Mouse (Mus musculus): ENCODE measurements around the gene Cd72.

Gene Cd72

DNA sequence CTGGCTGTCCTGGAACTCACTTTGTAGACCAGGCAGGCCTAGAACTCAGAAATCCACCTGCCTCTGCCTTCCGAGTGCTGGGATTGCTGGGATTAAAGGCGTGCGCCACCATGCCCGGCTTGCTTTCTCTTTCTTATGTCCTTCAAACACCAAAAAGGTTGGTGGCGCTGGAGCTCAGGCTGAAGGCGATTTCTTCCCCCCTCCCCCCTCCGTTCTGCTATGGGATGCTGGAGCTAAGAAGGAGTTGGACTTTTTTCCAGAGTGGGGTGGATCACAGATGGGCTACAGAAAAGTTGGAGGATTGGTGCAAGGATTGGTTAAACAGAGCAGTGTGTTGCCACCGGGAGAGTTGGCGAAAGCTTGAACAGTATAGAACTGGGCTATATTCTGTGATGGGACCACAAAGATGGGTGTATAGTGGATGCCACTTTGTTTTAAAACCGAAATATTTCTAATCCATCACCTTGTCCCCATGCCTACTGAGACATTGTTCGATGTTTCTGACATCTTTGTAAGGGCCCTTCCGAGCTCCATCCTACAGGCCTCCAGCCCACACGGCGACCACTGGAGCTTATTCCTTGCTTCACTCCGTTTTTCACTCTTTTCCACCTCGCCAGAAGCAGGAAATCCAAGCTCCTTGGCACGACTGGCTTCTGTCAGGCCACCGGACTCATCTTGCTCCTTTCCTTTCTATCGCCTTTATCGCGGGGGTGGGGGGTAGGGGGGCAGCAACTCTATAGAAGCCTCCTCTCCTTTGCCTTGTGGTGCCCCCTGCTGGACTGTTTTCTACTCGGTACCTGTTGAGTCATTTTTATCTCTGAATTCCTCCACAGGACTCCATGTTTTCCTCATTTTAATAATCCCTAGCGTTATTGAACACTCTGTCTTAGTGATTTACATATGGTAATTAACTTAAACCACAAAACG lies 24.7 kb upstream of the Cd72 start:
- peak; percentile 92 for DNase-seq (ENCODE audit: low read depth, low spot score)

DNA sequence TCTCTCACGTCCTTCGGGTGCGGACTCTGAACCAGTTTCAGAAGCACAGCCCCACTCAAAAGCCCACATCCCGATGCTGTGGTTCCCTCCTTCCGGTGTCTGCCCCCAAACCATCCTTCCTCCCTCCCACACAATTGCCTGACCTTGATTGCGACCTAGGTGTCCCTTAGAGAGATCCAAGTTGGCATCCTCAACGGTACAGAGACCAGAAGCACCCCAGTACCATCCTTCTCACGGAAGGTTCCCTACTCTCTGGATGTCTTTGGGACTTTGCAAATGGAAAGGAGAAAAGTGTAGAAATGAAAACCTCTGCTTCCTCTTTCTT lies 24.1 kb upstream of the Cd72 start:
- DNase-seq (ENCODE audit: low read depth, low spot score), result no peak

DNA sequence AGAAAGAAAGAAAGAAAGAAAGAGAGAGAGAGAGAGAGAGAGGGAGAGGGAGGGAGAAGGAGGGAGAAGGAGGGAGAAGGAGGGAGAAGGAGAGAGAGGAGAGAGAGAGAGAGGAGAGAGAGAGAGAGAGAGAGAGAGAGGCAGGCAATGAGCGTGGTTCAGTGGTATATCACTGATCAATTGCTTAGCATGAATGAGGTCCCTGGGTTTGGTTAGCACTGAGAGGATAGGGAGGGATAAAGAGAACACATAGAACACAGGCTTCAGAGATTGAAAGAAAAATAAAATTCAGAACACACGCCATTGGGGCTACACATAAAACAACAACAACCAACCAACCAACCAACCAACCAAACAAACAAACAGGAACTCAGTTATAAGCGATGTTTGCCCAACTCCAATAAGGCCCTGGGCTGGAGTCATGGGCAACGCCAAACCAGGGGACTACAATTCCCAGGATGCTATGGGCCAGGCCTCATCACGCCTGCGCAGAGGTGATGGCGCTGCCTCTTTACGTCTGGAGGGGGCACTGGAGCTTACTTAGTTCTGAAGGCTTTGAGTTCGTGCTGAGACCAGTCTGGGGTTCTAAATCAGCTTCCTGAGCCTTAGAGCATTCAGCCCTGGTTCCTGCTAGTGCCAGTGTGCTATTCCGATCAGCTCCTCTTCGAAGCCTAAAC lies 23.6 kb upstream of the Cd72 start:
- DNase-seq (ENCODE audit: low read depth, low spot score), result peak; percentile 96

DNA sequence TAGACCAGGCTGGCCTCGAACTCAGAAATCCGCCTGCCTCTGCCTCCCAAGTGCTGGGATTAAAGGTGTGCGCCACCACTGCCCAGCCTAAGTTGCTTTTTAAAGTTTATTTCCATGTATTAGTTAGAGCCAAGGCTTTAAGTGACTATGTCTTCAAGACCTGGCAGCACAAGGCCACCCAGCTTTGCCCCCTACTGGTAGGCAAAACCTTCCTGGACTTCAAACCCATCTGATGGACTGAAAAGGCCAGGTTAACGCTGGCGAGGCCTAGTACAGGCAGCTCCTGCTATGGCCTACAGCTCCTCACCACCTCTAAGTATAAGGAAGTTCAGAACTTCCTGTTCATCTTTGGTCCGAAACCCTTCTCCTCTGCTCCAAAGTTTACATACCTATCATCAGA lies 22.2 kb upstream of the Cd72 start:
- peak; percentile 57 for DNase-seq (ENCODE audit: low read depth, low spot score)

DNA sequence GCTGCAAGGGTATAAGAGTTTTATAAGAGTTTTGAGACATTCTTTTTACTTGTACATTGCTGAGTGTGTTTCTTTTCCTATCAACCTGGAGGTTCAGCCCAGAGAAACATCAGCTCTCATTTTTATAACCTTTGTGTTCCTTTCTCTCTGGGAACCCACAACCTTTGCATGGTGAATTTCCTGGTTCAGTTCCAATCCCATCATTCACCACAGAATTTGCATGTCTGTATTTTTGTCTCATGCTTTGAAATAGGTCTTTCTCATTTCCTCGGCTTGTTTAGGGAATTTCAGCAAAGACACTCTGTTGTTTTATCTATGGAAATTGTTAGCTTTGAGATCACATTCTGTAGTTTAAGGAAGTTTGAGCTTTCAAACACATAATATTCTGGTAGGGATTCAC lies 19.2 kb upstream of the Cd72 start:
- no peak for DNase-seq (ENCODE audit: low read depth, low spot score)

DNA sequence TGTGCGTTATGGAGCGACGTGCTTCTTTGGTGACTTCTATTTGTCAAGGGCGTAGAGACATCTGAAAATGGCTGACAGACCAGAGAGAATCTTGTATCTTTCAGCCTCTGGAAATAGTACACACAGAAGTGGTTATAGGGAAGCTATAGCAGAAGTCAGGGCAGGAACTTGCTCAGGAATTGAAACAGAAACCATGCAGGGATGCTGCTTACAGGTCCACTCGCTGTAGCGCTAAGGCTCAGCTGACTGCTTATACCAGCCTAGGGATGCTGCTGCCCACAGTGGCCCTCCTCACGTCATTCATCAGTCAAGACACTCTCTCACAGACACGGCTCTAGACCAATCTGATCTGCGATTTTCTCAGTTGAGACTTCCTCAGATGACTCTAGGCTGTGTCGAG lies 15.9 kb upstream of the Cd72 start:
- no peak for DNase-seq (ENCODE audit: low read depth, low spot score)

DNA sequence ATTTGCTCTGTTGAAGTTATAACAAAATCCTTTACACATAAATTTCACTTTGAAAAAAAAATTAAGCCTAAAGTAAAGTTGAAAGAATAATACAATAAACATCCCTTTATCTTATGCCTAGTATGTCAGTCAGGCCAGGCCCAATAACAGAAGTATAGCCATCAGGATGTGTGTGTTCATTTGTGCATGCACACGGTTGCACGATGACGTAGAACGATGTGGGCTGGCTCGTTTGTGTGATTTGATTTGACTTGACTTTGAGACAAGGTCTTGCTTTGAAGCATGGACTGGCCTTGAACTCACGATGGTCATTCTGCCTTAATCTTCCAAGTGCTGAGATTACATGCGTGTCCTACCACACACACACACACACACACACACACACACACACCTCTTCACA lies 12.4 kb upstream of the Cd72 start:
- no peak for DNase-seq (ENCODE audit: low read depth, low spot score)

DNA sequence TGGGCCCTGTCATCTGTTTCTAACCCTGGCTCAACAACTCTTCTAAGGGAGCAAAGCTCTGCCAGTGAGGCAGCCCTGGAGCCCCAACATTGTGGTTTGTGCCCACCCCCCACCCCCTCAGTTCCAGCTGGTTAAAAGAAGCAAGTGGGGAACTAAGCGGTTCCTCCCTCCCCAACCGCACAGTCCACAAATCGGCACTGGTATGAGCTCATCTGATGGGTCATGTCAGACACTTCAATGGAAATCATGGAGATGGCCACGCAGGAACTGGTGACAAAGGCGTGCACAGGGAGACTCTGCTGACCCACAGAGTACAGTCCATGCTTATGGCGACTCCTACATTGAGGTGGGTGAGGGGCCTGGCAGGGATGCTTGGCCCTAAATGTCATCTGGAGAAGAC lies 11.5 kb upstream of the Cd72 start:
- DNase-seq (ENCODE audit: low read depth, low spot score), result peak; percentile 39

DNA sequence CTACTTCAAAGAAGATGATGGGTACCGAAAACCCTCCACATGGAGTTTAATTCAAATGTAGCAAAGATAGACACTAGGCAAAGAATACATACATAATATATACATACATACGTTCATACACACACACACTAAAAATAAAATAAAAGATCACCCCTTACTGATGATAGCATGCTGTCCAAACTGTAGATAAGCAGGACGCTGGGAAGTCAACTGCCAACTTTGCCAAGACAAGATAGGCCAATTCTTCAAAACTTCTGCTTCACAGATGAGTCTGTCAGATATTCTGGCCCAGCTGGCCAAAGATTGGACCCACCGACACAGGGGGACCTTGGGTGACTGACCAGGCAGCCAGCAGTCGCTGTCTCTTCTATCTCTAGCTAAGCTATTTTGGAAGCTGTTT lies 8.7 kb upstream of the Cd72 start:
- DNase-seq (ENCODE audit: low read depth, low spot score), result no peak

DNA sequence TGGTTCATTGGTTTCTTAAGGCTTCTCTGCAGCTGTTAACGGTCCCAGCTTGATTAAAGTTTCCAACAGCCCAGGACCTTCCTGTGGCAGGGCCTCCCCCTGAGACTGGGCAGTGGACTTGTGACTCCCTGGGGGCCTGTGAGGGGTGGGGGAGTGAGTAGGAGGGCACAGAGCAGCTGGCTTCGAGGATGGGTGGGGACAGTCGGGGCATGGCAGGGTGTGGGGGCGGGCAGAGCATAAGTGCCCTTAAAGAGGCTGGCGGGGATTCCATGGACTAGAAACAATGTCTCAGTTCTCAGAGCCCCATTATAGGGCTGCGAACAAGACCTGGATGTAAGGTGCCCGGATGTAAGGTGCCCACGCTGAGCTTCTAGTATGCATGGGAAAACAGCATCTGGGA lies 2.7 kb upstream of the Cd72 start:
- peak; percentile 68 for DNase-seq (ENCODE audit: low read depth, low spot score)

DNA sequence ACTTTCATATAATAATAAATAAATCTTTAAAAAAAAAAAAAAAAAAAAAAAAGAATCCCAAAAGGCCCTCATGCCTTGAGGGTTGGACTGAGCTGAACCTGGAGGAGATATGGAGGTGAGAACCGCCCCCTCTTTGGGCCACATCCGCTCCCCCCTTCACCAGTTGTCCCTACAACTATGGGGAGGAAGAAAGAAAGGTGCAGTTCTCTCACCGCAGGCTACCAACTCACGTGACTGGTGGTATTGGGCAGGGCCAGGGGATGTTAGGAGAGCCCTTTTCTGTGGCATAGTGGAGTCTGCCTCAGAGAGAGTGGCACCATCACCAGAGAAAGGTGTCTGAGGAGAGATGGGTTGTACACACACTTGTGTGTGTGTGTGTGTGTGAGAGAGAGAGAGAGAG lies 2.0 kb upstream of the Cd72 start:
- peak; percentile 55 for DNase-seq (ENCODE audit: low read depth, low spot score)

DNA sequence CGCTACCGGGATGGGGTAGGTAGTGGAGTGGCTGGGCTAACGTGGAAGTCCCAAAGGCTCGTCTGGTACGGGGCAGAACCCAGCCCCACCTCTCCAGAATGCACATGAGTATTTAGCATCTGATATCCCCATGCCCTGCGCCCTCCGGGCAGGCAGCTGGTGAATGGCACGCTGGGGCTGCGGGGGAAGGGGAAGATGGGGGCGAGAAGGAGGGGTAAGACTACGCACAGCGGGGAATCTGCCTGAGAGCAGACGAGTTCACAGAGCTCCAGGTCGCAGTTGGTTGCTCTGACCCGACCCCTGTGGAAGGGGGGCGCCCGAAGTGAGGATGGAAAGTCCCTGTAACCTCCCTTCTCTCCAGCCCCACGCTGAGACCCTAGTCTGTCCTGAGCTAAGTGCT lies 1.0 kb downstream of the Cd72 start:
- DNase-seq (ENCODE audit: low read depth, low spot score), result peak; percentile 67

DNA sequence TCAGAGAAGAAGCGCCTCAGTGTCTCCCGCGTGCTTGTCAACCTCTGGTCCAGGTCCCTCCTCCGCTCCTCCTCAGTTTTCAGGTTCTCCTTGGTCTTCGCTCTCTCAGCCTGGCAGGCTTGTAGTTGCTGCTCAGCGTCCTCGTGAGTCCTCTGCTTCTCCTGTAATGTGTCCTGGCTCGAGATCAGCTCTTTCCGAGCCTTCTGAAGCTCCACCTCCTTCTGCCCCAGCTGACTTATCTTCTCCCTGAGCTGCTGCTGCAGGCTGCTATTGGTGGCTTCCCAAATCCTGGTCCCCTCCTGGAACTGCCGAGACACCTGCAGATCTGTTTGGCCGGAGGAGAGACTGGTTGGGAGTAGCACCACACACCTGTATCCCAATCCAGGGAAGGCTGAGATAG lies 2.1 kb downstream of the Cd72 start:
- no peak for DNase-seq (ENCODE audit: low read depth, low spot score)

DNA sequence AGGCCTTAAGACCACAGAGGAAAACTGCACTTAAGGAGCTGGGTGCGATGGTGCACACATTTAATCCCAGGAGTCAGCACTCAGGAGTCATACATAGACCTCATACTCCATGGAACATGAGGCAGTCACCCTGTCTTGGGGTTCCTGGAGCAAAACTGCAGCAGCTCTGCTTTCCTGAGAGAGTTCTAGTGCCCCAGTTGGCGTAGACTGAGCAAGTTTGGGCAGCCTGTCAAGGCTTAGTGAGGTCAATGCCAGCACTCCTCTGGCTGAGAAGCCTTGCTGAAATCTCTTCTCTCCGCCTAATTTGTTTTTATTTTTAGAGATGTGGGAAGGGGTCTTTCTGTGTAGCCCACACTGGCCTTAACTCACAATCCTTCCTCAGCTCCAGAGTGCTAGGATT lies 5.9 kb downstream of the Cd72 start:
- no peak for DNase-seq (ENCODE audit: low read depth, low spot score)

DNA sequence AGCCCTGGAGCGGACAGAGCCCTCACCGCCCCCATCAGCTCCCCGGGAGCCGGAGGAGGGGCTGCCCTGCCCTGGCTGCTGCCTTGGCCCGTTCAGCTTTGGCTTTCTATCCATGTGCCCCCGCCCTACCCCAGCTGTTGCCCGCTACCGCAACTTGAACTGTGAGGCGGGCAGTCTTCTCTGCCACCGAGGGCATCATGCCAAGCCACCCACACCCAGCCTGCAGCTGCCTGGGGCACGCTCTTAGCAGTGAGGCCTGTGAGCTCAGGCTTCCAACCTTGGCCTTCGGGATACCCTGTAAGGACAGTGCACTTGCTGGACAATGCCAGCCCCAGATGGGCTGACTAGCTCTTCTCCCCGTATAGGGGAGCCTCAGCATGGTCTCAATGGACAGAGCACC lies 7.2 kb downstream of the Cd72 start:
- DNase-seq (ENCODE audit: low read depth, low spot score), result no peak

DNA sequence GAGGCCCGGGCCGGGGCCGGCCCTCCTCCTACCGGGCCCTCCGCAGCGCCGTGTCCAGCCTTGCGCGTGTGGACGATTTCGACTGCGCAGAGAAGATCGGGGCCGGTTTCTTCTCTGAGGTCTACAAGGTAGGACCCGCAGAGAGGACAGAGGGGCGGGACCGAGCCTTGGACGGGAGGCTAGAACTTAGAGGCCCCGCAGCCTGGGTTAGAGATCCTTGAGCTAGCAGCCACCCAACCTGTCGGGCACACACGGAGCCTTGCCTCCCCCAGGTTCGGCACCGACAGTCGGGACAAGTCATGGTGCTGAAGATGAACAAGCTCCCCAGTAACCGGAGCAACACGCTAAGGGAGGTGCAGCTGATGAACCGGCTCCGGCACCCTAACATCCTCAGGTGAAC lies 10.9 kb downstream of the Cd72 start:
- DNase-seq (ENCODE audit: low read depth, low spot score), result peak; percentile 54

DNA sequence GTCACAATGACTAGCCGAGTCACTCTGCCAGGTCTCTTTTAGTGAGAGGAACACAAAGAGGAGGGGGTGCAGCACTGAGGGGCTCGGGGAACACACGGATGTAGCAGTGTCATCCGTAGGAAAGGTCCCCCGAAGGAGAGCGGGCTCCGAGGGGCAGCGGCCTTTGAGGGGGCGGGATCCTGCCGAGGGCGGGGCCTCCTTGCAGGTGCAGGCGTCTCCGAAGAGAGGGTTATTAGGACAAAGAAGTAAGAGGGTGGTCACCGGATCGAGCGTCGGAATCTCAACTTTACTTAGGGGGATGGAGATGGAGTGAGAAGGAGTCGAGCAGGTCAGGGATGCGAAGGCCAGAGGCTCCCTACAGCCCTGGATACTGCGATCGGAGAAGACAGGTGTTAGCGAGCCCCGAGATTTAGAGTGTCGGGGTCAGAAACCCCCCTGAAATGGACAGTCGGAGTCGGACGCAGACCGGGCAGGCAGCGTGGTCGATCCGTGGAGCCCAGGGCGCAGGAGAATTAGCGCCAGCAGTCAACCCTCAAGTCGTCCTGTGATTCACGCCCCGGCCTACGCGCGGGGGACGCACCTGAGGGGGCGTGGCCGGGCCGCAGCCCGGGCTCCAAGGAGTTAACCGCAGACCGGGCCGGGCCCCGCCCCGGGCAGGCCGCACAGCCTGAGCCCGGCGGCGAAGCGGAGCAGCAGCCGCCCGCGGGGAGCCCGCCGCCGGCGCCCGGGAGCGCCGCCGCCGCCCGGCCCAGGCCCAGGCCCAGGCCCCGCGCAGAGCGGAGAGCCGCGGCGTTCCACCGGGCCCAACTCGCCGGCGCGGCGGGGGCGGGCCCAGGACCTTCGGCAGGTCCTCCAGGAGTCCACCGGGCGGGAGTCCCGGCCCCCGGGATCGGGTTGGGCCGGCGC lies 11.7 kb downstream of the Cd72 start:
- peak; percentile 83 for DNase-seq (ENCODE audit: low read depth, low spot score)

DNA sequence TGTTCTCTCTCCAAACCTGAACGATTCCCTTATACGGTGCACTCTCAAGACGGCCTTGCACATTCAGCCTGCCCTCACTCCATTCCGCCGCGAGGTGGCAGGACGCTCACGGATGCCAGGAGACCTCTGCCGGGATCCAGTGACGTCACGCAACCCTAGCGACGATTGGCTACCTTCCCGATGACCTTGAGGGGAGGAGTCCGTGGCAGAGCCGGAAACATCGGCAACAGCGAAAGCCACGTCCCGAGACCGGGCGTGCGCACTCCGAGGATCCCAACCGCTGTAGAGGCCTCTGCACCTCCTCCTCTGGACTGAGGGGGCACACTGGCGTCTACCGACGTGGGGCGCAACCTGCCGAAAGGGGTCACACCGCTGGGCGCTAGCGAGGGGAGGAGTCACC lies 12.4 kb downstream of the Cd72 start:
- DNase-seq (ENCODE audit: low read depth, low spot score), result peak; percentile 100

DNA sequence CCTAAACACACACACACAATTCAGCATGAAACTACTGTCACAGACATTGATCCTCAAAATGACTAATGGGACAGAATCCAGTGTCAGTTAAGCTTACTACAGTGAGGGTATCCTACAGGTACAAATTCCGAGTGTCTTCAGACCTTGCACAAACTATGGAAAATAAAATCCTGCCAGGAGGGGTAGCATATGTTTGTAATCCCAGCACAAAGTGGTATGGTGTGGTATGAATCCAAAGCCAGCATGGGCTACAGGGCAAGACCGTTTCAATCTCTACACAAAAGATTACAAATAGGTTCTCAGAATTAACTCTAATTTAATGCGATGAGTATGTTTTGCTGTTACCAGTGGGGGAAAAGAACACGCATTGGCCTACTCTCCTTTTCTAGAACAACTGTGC lies 12.8 kb downstream of the Cd72 start, which contains the start of gene Tesk1:
Gene Tesk1, plus strand, starts transcription at position 301 of the 400 bp plus-strand sequence.
- DNase-seq (ENCODE audit: low read depth, low spot score), result no peak

DNA sequence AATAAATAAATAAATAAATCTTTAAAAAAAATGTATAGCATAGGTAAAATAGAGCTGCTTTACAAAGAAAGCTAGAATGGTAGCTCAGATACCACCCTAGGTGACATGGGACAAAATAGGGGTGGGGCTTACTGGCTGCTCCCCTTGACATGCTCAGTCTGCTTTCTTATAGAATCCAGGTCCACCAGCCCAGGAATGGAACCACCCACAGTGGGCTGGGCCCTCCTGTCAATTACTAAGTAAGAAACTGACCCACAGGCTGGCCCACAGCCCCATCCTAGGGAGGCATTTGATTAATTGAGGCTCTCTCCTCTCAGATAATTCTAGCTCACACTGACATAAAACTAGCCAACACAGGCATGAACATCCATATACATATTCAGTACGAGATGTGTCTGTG lies 21.6 kb downstream of the Cd72 start:
- no peak for DNase-seq (ENCODE audit: low read depth, low spot score)

DNA sequence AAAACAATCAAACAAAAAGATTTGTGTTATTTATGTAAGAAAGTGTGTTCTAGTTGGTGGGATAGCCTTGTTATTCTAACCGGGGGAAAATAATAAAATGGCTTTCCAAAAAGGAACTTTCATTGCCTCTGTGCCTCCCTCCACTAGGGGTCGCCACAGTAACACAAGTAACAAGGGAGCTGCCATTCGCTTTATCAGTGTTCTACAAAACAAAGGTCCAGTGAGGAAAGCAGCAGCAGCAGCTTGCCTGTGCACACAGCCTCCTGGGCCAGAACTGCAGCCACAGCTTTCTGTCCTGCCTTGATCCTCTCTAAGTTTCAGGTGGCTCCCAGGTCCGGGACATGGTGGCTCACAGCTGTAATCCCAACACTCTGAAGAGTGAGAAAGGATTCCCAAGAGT lies 22.7 kb downstream of the Cd72 start:
- DNase-seq (ENCODE audit: low read depth, low spot score), result peak; percentile 78

DNA sequence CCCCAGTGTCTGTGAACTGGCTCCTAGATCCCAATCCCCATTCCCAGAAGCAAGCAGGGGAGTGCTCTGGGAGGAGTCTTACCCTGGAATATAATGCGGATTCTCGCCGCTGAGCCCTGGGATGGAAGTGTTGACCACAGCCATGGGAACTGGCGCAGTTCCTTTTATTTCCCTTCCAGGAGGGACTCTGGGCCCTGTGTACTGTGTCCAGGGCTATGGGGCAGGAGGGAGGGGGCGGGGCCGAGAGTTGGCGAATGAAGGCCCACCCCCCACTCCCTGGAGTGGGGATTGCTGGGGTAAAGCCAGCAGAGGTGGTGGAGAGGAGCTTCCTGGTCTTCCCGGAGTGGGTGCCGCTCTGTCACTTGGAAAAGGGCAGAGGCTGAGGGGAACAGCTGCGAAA lies 25.5 kb downstream of the Cd72 start, which contains the start of gene Fam166b:
Gene Fam166b, minus strand, starts transcription at position 189 of the 400 bp plus-strand sequence.
- DNase-seq (ENCODE audit: low read depth, low spot score), result no peak

Measured in A20 (cell line).